Mouse (Mus musculus) lung, embryonic 16.5 days (tissue): ENCODE measurements around the gene Dbh. TPM values are rescaled to one million over a fixed set of nuclear protein-coding genes. Genes with fewer than 3 reads are reported as not detected.

Source experiments
- ATAC-seq: fragments of 200-750 bp; cut with Nextera tagmentation; 2 replicates; pipeline ENCODE4 v1.8.0; 2017; ENCODE audit warnings: low read depth, mild to moderate bottlenecking, moderate library complexity
- H3K27ac ChIP-seq: fragments of 300-500 bp; sonication (generic); 2 replicates; pipeline ENCODE4 v1.5.1; 2014; ENCODE audit warnings: mild to moderate bottlenecking, control low read depth, low read length
- H3K27me3 ChIP-seq: fragments of 300-500 bp; sonication (generic); 2 replicates; pipeline ENCODE4 v1.6.1; 2014; ENCODE audit warnings: low read depth, low read length, mixed read lengths; ENCODE audit not compliant: control insufficient read depth, insufficient read depth
- H3K36me3 ChIP-seq: fragments of 300-500 bp; sonication (generic); 2 replicates; pipeline ENCODE4 v1.6.1; 2014; ENCODE audit warnings: low read length; ENCODE audit not compliant: control insufficient read depth, insufficient read depth
- H3K4me1 ChIP-seq: fragments of 300-500 bp; sonication (generic); replicated peaks from 2 replicates; pipeline ENCODE4 v1.6.1; 2014; ENCODE audit warnings: low read length, mixed read lengths; ENCODE audit not compliant: control insufficient read depth, insufficient read depth
- H3K4me2 ChIP-seq: fragments of 300-500 bp; sonication (generic); 2 replicates; pipeline ENCODE4 v1.6.1; 2014; ENCODE audit warnings: low read depth, low read length, control low read depth
- H3K4me3 ChIP-seq: fragments of 300-500 bp; sonication (generic); 2 replicates; pipeline ENCODE4 v1.5.1; 2014; ENCODE audit warnings: mild to moderate bottlenecking, low read length, control low read depth
- H3K9ac ChIP-seq: fragments of 300-500 bp; sonication (generic); 2 replicates; pipeline ENCODE4 v1.6.1; 2014; ENCODE audit warnings: low read length, control low read depth
- H3K9me3 ChIP-seq: fragments of 300-500 bp; sonication (generic); 2 replicates; pipeline ENCODE4 v1.6.1; 2016; ENCODE audit warnings: low read length; ENCODE audit not compliant: control insufficient read depth
- WGBS: fragments of 180-500 bp; shearing (Covaris S2); extraction: QIAGEN DNeasy Blood & Tissue Kit; methylation state at CpG from one replicate; pipeline ENCODE4 v1.1.7; 2014; 5-methylcytosine and 5-hydroxymethylcytosine counted together
- polyA plus RNA-seq: library from polyadenylated mRNA; unstranded; fragments of >200 nt; fragmentation: Nextera tagmentation; extraction: Ambion mirVana; gene quantifications from 2 replicates; pipeline ENCODE4 v1.2.1, GENCODE M21; 2015

Gene Dbh
- polyA plus RNA-seq, 1 experiment from 2014 or later: 0.54 TPM

DNA sequence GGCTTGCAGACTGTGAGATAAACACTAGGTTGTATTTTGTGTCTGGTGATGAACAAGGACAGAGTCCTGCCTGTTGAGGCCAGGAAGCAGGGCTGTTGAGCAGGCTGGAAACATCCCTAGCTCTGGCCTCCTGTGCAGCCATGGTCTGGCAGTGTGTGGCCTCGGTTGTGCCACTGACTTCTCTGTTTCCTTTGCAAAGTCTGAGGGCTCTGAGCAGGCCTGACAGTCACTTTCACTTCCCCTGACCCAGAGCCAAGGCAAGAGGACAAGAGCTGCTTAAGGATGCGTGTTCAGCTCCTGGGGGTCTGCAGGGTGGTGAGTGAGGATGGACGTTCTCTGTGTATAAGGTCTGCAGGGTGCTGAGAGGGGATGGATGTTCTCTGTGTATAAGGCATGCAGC is 36.0 kb upstream of the Dbh start:
- H3K36me3 ChIP-seq: no peaks in the 10 kb centered on the region
- no peak overlapping the region for H3K9ac ChIP-seq
- H3K27me3 ChIP-seq: no peaks in the 10 kb centered on the region
- no peaks in the 10 kb centered on the region for H3K9me3 ChIP-seq
- no peak overlapping the region for H3K27ac ChIP-seq
- no peaks in the 10 kb centered on the region for H3K4me1 ChIP-seq
- H3K4me3 ChIP-seq: no peak overlapping the region
- H3K4me2 ChIP-seq: no peak overlapping the region
- ATAC-seq: no peak
- 48% methylated on average over 3 of the region's 3 CpGs for WGBS

DNA sequence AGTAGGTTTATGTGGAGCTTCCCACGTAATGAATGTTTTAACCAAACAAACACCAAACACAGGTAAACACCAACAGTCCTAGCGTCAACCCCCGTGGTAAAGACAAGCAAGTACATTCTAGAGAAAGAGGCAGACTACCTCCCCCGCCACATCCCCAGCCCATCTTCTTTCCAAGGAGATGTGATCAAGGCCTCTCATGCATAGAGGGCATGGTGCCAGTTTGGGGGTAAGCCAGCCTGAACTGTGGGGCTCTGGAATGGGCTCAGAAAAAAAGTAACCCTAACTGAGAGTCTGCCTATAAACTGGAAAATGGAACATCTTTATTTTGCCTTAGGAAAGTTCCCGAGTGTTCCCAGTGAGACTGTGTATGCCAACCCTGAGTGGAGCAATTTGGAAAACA is 29.1 kb upstream of the Dbh start:
- WGBS: 63% methylated on average over 5 of the region's 5 CpGs
- Histone ChIP-seq H3K27ac (no peak overlapping the region), H3K9me3 (no peaks in the 10 kb centered on the region), H3K9ac (no peak overlapping the region), H3K27me3 (peaks cover 8% of the 10 kb centered on the region), H3K4me2 (no peak overlapping the region), H3K4me1 (no peaks in the 10 kb centered on the region), H3K4me3 (no peak overlapping the region), H3K36me3 (no peaks in the 10 kb centered on the region)
- no peak for ATAC-seq

DNA sequence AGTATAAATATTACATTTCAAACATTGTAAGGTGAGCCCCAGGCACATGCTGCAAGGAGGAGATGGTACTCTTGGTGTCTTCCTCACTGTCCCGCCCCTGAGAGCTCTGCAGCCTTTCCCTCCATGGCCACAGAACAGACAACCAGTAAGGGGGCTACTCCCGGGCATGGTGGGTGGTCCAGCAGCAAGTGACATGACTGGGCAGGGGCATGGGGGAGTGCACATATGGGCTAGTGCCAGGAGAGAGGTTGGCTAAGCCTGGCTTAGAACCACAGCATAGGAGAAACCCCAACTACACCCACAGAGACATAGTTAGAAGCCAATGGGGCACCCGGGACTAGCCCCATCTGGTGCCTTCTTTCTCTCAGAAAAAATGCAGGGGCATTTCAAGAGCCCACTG is 28.7 kb upstream of the Dbh start:
- Histone ChIP-seq H3K4me1 (no peaks in the 10 kb centered on the region), H3K27ac (no peak overlapping the region), H3K9ac (no peak overlapping the region), H3K4me3 (no peak overlapping the region), H3K9me3 (no peaks in the 10 kb centered on the region), H3K27me3 (peaks cover 12% of the 10 kb centered on the region), H3K36me3 (no peaks in the 10 kb centered on the region), H3K4me2 (no peak overlapping the region)
- 60% methylated on average over 3 of the region's 3 CpGs for WGBS
- ATAC-seq: no peak

DNA sequence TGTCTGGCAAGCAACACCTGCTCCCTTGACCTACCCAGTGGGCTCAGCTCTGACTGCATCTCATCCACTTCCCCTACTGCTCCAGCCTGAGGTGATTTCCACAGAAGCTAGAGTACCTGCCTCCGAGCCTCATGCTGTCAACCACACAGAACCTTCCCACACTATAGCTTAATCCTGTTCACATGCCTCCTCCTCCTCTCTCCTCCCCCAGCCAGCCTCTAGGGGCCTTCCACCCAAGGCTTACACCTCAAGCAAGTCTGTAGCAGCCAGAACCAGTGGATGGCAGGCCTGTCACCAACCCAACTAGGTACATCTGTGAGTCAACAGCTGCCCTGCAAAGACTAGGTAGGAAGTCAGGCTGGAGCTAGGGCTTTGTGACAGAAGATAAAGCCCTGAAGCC is 28.2 kb upstream of the Dbh start:
- Histone ChIP-seq H3K4me3 (no peak overlapping the region), H3K27me3 (peaks cover 17% of the 10 kb centered on the region), H3K9ac (no peak overlapping the region), H3K9me3 (no peaks in the 10 kb centered on the region), H3K4me1 (no peaks in the 10 kb centered on the region; the same call in 1 of the 2 replicates), H3K27ac (no peak overlapping the region), H3K36me3 (no peaks in the 10 kb centered on the region), H3K4me2 (no peak overlapping the region)
- WGBS: 38% methylated on average over 1 of the region's 1 CpGs
- ATAC-seq: no peak

DNA sequence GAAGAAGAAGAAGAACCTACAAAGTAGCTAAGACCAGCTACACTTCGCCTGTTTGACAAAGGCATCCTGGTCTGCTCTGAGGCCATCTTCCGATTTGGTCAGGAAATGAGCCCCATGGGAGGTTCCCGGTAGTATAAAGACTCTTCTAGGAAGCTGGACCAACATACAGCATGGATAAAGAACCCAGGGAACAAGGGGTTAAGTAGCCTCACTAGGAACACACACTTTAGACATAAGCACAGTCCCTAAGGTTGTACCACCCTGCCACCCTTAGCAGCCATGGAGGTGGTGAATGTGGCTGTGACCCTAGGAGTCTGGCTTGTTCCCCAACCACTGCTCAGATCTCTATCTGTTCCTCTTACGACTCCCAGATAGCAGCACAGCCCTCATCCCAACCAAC is 26.7 kb upstream of the Dbh start:
- ATAC-seq: no peak
- Histone ChIP-seq H3K9ac (no peak overlapping the region), H3K9me3 (no peaks in the 10 kb centered on the region), H3K4me1 (peaks cover 4% of the 10 kb centered on the region), H3K36me3 (no peaks in the 10 kb centered on the region), H3K4me2 (no peak overlapping the region), H3K4me3 (no peak overlapping the region), H3K27me3 (peaks cover 24% of the 10 kb centered on the region), H3K27ac (no peak overlapping the region)
- 48% methylated on average over 4 of the region's 4 CpGs for WGBS

DNA sequence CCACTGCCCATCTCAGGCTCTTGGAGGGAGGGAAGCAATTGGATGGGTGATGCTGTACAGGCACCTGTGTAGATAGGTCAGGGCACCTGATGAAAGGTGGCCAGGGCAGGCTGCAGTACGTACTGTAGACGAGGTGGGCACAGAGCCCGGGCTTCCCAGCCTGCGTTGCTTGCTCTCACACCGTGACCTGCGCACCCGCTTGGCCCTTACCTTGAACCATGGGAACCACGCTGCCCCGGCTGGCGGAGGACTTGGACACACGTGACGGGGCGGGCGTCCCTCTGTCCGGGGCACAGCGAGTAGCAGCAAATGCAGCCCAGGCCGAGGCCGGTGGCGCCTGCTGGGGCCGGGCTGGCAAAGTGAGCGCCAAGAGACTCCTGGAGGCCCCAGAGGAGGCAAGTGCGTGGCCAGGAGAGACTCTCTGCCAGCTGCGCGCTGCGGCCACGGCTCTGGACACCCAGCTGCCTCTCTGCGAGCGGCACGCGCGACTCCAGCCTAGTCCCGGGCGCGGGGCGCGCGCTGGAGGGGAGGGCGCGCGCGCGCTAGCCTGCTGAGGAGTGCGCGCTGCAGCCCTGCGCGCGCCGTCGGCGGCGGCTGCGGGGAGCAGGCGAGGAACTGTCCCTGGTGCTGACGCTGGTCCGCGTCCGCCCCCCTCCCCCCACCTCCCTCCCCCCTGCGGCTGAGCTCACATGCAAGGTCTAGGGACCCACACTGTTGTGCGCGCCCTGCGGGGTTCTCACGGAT is 22.9 kb upstream of the Dbh start, which contains the start of gene Fam163b:
Fam163b (minus strand) TSS at position 542 of the 744 bp plus-strand sequence.
- peak within 1 kb of the TSS; percentile 70 for H3K4me2 ChIP-seq
- peak within 1 kb of the TSS; percentile 44 for H3K4me3 ChIP-seq
- no peaks in the 10 kb centered on the region for H3K36me3 ChIP-seq
- no peak within 1 kb of the TSS for H3K27ac ChIP-seq
- H3K4me1 ChIP-seq: peaks cover 4% of the 10 kb centered on the region
- 3% methylated on average over 38 of the region's 62 CpGs for WGBS
- peaks cover 24% of the 10 kb centered on the region for H3K27me3 ChIP-seq
- peak; percentile 76 for ATAC-seq
- no peaks in the 10 kb centered on the region for H3K9me3 ChIP-seq
- 0 out of 2 replicates have a peak within 1 kb of the TSS, but pooled peaks have one; percentile 37 for H3K9ac ChIP-seq

DNA sequence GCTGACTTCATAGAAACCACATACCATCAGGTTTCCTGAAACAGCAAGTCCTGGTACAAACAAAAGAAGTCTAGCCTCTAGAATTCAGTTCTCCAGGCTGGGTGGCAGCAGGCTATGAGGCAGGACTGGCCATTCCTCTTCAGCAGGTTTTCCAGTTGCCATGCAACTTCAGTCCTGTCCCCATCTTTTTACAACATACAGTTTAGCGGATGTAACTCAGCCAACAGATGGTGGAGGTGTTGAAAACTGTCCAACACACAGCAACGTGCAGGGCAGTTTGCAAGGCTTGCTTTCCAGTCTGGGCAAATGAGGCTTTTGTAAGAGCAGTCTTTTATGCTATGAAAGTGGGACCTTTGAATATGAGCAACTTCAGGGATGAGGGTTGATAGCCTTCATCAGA is 20.1 kb upstream of the Dbh start:
- Histone ChIP-seq H3K36me3 (no peaks in the 10 kb centered on the region), H3K27me3 (peaks cover 22% of the 10 kb centered on the region), H3K4me2 (no peak overlapping the region), H3K27ac (no peak overlapping the region), H3K9me3 (no peaks in the 10 kb centered on the region), H3K9ac (no peak overlapping the region), H3K4me3 (no peak overlapping the region), H3K4me1 (peaks cover 4% of the 10 kb centered on the region)
- 59% methylated on average over 2 of the region's 2 CpGs for WGBS
- ATAC-seq: no peak

DNA sequence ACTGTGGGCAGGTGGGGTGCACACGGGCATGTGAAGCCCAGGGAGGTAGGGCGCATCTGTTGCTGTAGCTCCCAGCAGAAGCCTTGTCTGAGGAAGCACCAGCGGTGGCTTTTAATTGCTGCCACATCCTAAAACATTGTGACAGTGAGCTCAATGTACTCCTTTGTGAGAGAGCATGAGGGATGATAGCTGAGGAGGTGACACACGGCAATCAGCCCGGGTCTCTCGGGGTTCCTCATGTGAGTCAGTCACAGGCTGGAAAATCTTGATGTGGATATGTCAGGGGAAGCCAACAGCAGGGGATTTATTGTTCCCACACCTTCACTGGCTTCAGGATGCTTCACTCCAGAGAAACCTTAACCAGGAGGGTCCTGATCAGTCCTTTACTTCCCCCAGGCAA is 18.2 kb upstream of the Dbh start:
- no peak for ATAC-seq

DNA sequence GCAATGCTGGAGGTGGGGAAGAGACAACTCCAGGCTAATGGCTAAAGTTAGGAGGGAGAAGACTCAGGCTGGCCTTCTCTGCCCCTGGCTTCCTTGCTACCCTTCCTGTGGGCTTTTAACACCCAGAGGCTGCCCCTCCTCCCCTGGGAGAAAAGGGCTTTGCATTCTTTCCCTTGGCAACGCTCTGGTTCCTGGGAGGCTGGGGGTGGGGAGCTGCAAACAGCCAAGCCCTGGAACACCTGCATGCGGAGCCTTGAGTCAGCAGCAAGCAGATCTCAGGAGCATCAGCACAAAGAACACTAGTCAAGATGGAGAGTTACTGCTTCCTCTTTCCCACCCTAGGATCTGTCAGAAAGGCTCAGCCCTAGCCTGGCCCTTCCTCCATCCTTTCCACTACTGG is 15.6 kb upstream of the Dbh start:
- no peak for ATAC-seq
- H3K9ac ChIP-seq: no peak overlapping the region
- 13% methylated on average over 2 of the region's 2 CpGs for WGBS
- H3K27ac ChIP-seq: no peak overlapping the region
- H3K27me3 ChIP-seq: no peaks in the 10 kb centered on the region; the same call in 1 of the 2 replicates
- H3K9me3 ChIP-seq: no peaks in the 10 kb centered on the region
- no peaks in the 10 kb centered on the region for H3K36me3 ChIP-seq
- H3K4me3 ChIP-seq: no peak overlapping the region
- H3K4me1 ChIP-seq: no peaks in the 10 kb centered on the region
- H3K4me2 ChIP-seq: no peak overlapping the region

More for the DNA sequence above, 18.2 kb upstream of the Dbh start:
- H3K27me3 ChIP-seq: peaks cover 7% of the 10 kb centered on the region
- no peaks in the 10 kb centered on the region for H3K36me3 ChIP-seq
- H3K27ac ChIP-seq: no peak overlapping the region
- 74% methylated on average over 6 of the region's 6 CpGs for WGBS
- no peak overlapping the region for H3K9ac ChIP-seq
- H3K4me1 ChIP-seq: peaks cover 4% of the 10 kb centered on the region
- H3K9me3 ChIP-seq: no peaks in the 10 kb centered on the region
- H3K4me2 ChIP-seq: no peak overlapping the region
- H3K4me3 ChIP-seq: no peak overlapping the region
